Mouse (Mus musculus): ENCODE results near the gene Mamdc4.

Mamdc4 gene

DNA sequence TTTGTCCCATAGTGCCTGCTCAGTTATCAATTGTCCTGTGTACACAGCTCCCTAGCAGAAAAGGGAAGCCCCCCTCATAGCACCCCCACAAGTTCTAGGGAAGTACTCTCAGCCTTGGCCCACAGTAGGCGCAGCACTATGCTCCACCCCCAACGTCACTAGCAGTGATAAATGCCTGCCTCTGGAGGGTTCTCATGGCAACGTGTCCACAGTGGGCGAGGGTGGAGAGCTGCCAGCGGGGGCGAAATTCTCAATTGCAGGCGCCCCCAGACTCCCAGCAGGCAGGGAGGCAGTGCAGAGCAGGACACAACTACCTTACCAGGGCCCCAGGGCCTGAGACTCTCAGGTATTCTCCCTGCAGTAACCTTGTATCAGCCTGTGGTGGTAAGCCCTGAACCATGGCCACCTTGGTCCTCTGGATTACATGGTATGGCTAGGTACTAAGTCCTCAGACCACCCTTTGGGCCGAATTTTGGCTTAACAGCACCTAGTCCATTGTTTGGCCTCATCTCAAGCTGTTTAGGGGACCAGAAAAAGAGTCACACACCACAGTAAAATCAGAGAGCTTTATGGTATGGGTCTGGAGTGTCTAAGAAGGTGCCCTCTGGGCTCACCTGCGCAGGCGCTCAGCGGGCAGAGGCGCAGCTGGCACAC is 7.9 kb upstream of the Mamdc4 start:
- peak; percentile 80 for DNase-seq (ENCODE audit: low read depth, low spot score)

DNA sequence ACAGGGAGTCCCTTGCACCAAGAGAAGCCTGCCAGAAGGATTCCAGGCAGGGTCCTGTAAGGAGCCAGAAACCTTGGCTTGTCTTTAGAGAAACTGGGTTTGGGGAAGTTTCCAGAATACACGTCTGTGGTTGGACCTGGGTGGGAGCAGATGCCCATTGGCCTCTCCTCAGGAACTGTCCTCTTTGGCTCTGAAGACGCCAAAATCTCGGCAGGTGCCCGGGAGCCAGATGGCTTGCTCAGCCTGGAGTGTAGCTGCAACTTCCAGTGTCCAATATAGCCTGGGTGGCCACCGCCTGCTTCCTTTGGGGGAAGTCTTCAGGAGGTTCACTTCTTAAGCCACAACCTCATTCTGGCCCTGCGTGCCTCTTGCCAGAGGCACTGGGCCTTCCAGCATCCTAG is 7.3 kb upstream of the Mamdc4 start:
- no peak for DNase-seq (ENCODE audit: low read depth, low spot score)

DNA sequence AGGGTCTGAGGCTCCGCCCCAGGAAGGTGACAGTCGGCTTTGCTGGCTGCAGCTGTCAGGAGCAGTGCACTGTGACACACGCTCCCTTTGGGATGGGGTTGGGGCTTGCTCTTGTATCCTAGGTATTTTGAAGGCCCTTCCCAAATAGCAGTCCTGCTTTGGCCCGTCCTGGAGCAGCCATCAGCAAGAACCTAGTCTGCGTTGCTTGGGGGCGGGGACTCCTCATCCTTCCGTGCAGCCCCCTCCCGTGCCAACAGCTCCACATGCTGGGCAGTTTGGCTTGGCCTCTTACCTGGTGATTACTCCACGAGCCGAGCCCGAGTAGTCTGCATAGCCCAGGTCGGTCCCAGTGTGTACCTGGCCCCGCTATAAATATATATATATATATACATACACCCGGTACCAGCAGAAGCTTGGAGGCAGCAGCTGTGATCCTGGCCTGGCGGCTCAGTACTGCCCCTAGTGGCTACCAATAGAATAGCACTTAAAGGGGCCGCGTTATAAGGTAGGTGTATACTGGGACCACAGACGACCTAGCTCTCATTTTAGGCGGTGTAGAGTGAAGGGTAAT is 6.7 kb upstream of the Mamdc4 start, which contains the start of gene Ajm1:
TSS of gene Ajm1 (minus strand) at position 464 of the 571 bp plus-strand sequence.
- peak; percentile 56 for DNase-seq (ENCODE audit: low read depth, low spot score)

DNA sequence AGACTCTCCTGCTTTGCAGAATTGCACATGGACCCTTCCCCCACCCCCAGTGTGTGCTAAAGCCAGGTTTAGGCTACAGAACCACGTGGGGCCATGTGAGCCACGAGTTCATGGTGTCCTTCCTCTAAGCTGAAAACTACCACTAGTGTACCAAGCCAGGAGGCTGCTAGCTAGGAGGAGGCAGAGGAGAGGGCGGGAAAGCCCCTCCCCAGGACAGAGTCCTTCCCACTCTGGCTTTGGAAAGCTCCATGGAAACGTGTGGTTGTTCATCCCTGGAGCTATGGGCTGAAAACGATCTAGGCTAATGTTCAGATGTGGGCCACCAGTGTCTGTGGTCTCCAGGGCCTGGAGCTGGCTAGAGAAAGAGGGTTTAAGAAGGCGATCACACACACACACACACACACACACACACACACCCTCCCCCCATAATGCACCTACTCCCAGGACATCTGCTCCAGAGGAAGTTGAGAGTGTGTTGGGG is 6.0 kb upstream of the Mamdc4 start:
- peak; percentile 42 for DNase-seq (ENCODE audit: low read depth, low spot score)

DNA sequence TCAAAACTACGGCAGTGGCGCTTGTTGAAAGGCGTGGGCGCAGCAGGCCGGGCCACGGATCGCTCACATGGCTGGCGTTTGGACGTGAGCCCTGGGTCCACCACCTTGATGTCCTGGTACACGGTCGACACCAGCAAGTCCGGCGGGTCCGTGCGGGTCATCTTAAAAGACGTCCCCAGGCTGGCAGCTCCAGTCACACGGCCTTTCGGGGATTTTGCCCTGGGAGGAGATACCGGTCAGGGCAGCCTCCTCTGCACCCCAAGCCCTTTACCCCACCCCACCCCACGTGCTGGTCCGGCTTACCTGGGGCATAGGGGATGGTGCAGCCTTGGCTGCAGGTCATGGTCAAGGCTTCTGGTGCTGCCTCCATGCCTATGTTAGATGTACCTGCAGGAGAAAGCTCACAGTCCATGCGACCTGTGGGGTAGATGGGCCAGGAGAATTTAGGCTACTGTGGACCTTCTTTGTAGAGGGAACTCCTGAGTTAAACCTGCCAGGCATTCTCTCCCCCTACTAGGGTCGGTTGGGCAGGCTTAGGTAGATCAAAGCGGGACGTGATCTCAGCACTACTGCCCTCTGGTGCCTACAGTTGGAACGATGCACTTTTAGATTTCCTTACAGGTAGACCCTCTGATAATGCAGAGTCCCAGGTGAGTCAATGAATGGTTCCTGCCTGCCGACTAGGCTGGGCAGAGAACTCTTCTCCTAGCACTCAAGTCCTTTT is 5.3 kb upstream of the Mamdc4 start:
- no peak for DNase-seq (ENCODE audit: low read depth, low spot score)

DNA sequence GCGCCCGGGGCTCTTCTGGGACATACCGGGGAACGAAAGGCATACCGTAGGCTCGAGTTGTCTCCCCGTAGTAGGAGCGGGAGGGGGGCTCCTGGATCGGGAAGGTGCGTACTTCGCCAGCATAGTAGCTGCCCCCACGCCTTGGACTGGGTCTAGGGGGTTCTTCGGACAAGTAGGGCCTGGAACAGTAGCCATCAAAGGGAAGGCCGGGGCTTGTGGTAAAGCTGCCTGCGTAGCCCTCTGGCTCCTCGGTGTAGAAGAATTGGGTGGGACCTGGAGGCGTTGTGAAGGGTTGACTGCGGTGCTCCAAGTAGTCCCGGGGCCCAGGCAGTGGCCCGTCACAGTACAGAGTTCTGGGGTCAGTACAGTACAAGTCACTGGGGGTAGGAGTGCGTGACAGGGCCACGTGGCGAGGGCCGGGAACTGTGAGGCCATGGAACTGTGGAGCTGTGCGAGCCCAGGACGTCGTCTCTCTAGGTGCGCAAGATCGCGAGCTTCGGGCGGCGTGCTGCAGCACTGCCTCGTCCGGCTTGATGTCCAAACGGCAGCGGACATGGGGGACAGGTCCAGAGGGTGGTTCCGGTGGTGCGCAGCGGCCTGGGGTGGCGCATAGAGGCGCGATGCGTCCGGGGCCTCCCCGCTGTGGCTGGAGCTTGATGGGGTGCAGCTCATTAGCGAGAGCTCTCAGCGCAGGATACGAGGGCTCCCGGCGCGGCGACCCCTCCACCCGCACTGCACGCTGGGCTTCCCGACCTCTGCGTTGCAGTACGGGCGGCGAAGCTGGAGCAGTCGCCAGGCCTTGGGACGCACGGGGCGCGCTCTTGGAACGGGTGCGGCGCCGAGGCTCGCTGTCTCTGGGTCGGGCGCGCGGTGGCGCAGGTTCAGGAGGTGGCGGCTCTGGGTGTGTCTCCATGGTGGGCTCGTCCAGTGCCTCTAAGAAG is 4.4 kb upstream of the Mamdc4 start:
- DNase-seq (ENCODE audit: low read depth, low spot score): no peak

DNA sequence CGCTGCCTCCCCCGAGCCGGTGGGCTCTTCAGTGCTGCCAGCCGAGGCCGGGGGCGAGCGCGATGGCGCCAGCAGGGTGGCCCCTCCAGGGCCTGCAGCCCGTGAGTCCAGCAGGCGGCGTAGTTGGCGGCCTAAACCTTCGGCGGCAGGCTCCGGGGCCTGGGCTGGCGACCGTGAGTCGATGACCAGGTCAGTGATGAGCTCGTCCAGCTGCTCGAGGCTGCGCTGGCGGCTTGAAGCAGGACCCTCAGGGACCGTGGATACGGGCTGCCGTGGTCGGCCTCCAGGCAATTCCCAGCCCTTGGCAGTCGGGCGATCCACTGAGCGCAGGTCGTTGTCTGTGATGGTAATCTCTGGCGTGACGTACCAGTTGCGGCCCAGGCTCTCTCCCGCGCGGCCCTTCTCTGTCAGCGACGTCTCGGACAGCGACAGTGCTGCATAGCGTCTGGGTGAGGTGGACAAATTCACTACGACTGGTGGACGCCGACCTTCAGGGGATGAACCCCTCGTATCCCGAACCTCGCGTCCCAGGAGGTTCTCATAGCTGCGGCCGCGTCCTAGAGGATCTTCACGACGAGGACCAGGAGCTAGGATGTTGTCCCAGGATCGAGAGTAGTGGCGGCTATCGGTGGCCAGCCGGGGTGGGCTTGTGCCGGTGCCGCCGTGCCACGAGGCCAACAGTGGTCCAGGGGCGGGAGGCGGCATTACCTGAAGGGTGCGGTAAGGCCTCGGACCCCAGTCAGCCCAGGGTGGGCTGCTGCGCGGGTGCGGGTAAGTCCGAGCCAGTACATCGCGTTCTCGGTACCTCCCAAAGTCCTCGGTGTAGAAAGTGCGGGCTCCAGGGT is 3.5 kb upstream of the Mamdc4 start:
- DNase-seq (ENCODE audit: low read depth, low spot score): no peak

DNA sequence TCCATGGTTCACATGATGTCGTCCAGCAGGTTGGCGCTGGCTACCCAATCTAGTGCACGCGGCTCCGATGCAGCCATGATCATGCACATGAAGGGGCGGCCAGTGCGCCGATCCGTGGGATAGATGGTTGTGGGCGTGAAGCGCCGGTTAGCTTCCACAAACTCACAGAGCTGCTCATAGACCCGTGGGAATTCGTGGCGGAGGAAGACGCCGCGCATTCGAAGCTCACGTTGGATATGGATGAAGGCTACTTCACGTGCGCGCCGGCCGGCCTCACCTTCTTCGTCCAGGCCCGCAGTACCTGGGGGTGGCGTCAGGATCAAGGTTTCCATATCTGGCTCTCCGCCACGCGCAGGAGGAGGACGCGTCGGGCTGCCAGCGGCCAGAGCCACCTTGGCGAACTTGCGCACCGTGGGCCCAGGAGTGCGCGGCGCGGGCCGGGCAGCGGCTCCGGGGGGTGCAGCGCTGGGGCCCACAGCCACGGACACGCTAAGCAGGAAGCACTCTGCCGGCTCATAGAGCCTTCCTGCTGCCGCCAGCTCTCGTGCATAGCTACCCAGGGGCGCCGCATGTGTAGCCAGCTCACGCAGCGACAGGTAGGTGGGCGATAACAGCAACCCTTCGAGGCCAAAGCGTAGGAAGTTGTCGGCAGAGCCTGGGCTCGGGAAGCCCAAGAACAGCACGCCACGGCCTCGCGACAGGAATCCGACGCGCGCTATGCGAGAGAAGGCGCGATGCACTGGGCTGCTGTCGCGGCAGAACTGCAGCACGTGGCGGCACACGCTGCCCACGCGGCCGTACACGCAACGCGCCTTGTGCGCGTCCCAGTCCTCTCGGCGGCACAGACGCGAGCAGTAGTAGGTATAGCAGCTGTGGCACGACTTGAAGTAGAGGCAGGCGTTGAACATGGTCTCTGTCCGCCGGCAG is 2.6 kb upstream of the Mamdc4 start:
- no peak for DNase-seq (ENCODE audit: low read depth, low spot score)

DNA sequence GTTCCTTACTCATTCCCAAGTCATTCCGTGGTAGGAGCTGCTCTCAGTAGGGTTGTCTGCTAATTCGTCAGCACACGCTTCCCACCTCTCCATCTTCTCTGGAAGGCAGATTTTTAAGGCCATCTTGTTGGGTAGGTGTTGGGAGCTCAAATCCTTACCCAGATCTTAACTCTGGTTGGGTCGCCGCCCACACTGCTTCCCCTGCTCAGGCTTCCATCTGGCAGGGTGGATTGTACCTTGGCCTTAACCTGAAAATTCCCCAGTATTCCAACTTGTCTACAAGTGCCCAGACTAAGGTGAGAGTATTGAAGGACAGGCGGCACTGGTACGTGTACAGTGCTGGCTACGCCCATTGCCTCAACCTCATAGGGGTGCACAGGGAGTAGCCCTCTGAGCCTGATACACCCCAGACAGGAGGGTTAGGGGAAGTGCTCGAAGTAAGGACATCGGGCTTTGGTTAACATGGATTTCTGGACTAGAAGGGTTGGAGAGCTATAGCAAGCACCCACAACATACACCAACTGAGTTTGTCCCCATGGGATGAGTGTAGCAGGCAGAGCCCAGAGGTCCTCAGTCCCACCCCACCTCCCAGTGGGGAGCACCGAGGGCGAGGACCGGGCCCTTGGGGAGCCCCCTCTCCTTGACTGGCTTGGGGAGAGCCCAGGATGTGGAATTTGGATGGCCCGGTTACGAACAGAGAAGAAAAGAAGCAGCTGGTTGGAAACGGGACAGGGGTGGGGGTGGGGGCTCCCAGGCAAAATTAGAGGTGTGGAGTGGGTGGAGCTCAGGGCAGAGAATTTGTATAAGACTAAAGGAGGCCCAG is 1.6 kb upstream of the Mamdc4 start:
- peak; percentile 71 for DNase-seq (ENCODE audit: low read depth, low spot score)

DNA sequence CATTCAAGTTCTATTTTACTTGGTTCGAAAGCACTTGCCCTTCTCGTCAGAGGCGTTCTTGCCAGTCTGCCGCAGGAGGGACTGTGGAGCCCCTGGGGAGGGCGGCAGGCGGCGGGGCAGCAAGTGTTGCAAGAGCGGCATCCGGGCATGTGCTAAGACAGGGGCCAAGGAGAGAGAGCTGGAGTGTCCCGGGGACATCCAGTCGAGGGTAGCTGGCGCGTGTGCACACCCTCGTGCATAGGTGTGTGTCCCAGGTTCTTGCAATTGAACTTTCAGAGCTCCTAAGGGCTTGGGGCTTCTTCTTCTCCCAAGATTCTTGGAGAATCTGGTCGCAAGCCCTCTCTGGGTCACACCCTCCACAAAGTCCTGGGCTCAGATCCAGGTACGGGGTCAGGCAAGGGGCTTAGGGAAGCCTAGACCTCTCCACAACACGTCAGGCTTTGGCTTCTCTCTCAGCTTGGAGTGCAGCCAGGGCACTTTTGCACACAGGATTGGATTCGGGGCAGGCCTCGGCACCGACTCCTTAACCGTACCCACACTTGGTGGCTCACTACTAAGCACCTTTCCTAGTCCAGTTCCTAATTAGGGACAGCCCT is 885 bp upstream of the Mamdc4 start:
- DNase-seq (ENCODE audit: low read depth, low spot score): no peak

DNA sequence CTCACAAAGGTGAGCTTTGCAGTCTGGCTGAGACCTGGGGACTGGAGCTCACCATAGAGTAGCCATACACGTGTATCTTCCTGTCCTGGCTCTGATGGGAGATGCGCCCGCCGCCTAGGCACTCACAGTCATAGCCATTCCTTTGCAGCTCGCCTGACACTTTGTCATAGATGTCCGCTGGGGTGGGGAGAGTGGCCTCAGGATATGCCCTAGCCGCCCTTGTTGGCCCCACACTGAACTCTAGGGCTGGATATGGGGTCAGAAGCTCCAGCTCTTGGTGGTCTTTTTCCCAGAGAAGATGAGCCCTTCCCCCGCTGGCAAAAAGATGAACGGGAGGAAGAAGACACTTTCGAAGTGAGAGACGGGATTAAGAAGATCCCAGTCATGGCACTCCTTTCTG is 509 bp downstream of the Mamdc4 start:
- DNase-seq (ENCODE audit: low read depth, low spot score): no peak

DNA sequence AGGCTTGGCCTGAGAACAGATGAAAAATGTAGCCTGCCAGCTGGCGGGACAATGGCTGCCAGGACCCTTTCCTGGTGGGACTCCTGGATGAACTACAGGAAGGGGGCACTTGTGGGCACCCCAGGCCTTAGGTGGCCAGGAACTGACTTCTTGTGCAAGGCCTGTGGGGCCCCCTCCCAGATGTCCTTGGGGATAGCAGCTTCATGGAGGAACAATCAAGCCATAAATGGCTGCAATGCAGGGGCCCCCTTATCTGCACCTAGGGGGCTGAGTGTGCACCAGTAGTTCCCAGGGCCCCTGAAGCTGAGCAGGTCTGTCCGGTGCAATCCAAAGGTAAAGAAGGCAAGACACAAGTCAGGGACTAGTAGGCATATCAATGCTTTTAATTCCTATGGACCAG is 1.6 kb downstream of the Mamdc4 start:
- DNase-seq (ENCODE audit: low read depth, low spot score): no peak

DNA sequence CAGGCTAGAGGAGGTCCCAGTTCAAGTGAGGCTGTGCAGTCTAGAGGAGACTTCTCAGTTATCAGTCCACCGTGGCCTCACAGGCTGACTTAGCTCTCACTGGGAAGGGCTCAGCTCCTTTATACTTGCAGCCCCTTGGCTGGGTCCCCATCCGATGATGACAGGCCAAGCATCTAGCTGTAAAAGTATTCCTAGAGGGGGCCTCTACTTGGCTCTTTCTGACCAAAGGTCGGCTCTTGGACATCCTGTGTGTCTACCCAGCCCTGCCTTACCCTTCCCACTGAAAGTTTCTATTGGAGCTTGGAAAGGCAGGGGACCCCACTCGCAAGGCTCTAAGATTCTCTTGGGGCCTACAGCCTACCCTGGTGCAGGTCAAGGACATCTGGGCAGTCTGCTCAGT is 3.4 kb downstream of the Mamdc4 start:
- DNase-seq (ENCODE audit: low read depth, low spot score): no peak

DNA sequence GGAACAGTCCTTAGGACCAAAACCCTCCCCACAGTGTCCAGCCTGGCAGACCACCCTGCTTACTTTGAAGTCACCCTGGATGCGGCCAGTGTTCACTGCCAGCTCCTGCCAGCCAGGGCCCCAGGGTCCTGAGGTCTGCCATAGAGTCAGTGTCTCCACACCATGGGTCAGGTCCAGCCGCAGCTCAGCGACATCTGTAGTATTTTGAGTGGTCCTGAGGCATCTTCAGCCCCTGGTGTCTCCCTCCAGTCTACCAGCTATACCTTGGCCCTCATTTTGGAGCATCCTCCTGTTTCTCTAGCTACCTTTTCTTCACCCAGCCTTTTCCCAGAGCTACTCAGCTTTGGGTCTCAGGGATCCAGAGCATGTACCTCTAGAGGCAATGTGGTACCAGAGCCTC is 5.3 kb downstream of the Mamdc4 start:
- DNase-seq (ENCODE audit: low read depth, low spot score): no peak

DNA sequence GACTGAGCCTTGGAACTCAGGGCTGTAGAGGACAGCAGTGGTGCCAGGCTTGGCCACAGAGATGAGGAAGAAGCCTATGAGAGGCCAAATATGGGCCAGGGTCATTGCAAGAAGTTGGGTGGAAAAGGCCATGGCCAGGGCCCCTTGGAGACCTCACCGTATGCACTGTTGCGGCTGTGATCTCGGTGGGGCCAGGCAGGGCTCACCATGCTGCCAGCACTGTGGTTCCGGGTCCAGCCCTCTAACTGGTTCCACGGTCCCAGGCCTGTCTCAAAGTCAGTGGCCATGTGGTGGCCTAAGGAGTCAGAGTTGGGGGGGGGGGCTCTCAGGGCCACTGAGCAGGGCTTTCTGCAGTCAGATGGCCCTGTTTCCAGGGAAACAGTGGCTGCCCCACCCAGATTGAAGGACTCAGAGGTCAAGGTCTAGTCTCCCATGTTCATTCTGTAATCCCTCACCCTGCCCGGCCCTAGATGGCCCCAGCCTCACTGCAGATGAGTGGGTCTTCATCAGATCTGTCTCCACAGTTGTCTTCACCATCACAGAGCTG is 6.1 kb downstream of the Mamdc4 start:
- no peak for DNase-seq (ENCODE audit: low read depth, low spot score)

DNA sequence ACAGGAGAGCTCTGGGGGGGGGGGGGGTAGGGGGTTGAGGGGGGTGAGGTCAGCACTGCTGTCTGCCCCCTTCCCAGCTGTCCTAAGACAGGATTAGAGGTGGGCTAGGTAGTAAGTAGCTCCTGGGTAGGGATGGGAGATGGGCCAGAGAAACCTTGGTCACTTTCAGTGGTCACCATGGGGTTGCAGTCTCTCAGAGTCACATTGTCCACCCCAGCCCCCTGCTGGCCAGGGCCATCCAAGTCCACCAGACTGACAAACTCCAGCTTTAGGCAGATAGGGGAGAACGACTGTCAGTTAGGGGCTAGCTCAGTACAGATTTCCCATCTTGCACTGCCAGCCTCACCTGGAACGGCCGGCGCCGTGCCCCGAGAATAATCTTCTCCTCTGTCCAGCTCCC is 8.1 kb downstream of the Mamdc4 start:
- DNase-seq (ENCODE audit: low read depth, low spot score): no peak

DNA sequence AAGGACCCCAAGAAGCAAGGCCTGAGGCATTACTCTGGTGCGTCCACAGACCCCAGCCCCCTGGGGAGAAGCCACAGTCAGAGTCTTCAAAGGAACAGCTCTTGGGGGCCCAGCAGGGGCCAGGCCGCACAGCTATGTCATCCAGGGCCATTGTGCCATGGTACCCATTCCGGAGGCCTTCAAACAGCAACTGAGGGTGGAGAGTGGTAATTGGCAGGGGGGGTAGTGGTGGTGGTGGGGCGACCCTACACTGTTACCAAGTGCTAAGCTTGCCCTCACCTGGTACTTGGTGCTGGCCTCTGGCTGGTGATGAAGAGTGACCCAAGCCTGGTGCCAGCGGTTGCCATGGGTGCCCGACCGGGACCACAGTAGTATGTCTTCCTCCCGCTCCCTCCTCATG is 8.9 kb downstream of the Mamdc4 start:
- no peak for DNase-seq (ENCODE audit: low read depth, low spot score)

DNA sequence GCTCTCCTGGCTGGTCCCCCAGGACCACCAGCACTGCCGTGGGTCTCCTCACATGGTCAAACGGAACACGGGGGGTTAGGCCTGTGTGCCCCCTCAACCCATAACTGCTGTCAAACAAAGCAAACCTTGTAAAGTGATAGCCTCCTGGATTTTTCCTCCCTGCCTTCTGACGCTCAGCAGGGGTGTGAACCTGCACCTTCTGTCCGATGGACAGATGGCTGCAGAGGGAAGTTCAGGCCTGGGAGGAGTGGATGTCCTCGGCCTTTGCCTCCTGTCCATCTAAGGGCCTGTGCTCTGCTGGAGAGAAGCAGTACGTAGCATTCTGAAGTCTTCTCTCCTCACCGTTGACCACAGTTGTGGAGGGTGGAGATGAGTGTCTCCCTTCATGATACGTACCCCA is 12.7 kb downstream of the Mamdc4 start:
- no peak for DNase-seq (ENCODE audit: low read depth, low spot score)
